Mouse (Mus musculus): ENCODE results near the gene Sptssa.

Gene Sptssa

DNA sequence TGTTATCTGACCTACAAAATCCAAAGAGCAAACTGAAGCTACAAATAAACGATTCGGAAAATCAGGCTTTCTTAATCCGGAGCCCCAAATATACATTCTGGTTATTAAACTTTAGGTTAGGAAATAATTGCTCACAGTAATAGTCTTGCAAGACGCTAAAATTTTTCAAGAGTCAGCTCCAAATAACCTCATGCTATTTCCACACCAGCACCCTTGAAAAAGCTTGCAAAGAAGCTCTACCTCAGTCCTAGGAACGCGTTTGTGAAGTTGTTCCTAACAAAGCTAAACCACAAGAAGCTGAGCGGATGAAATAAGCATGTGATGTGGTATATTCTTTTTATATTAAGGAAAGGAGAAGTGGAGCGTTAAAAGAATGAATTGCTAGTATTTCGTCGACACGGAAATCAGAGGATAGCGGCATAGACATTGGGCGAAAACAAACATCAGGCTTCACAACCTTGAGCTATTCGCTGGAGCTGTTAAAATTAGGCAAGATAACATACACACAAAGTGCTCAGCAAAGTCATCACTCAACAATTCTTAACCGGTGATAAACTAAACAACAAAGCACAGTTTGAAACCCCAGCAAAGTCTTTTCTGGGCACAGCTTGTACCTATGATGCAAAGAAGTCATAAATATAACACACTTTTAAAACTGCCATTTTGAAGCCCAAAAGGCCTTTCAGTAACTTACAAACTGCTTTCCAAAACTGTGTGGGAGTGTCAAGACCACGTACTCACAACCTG is 908 bp downstream of the Sptssa start:
- no peak for DNase-seq (ENCODE audit: low spot score in 2 of 2)

DNA sequence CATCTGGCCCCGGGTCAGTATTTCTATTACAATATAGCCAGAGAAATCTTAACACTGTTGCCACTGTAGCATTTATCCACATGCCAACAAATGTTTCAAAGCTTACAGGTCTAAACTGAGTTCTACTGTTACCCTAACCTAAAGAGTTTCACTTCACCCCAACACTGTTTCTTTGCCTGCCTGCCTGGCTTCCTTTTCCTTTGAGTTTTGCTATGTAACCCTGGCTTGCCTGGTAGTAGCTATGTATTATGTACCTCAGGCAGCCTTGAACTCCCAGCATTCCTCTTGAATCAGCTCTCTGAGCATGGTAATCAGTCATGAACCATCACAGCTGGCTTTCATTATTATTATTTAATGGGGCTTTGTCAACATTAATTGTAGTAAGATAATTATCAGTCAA is 1.6 kb downstream of the Sptssa start:
- DNase-seq (ENCODE audit: low spot score in 2 of 2): no peak

DNA sequence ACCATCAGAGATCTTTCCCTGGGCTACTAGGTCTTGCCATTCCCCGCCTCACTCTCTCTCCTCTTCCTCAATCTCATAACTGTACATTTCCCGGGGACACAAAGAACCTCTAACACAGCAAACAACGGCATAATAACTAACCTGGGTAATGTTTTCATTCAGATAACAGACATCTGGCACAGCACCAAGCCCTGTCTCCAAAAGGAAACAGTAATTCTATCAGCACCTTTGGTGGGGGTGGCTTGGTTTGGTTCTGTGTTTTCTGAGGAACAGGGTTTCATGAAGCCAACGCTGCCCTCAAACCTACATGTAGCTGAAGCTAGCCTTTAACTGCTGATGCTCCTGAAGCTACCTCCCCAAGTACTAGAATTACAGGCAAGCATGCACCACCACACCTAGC is 2.2 kb downstream of the Sptssa start:
- no peak for DNase-seq (ENCODE audit: low spot score in 2 of 2)

DNA sequence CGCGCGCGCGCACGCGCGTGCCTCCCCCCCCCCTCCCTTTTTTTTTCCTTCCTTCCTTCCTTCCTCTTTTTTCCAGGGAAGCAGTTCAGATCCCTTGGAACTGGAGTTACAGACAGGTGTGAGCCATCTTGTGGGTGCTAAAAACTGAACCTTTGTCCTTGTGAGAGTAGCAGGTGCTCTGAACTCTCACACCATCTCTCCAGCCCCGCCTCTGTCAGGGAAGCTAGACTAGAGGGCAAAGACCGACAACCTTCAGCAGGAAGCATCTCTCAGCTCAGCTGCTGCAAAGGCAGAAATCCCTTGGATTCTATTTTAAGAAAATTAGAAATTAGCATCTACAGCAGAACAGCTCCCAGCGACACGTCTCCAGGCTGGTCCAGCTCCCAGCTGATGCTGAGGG is 4.0 kb downstream of the Sptssa start:
- DNase-seq (ENCODE audit: low spot score in 2 of 2): no peak

DNA sequence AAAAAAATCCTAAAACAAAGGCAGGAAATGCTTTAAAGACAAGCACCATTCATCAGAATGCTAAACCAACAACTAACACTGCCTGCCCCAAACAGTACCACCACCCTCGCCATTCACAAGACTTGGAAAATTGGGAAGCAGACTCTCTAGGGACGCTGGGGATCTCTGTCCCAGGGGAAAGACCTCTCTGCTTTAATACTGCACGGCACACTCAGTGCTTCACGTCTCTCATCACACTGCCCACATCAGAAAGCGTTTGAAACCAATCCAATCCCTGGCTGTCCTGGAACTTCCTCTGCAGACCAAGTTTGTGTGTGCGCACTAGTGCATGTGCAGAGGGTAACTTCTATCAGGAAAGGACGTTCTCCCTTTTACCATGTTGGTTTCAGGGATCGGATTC is 4.6 kb downstream of the Sptssa start:
- DNase-seq (ENCODE audit: low spot score in 2 of 2): no peak

DNA sequence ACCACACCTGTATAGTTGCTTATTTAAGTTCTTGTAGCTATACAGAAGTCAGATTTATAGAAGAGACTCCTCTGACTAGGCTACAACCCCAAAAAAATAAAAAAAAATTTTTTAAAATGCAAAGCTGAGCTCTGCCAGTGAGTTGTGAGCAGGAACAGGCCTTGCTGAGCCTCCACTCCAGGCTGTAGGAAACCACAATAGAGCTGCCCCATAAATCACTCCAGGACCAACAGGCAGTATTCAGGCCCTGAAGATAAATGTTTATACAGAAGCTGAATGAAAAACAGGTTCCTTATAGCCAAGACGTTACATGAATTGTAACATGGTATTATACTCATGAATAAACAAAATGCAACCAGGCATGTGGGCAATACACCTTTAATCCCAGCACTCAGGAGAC is 5.2 kb downstream of the Sptssa start:
- no peak for DNase-seq (ENCODE audit: low spot score in 2 of 2)

DNA sequence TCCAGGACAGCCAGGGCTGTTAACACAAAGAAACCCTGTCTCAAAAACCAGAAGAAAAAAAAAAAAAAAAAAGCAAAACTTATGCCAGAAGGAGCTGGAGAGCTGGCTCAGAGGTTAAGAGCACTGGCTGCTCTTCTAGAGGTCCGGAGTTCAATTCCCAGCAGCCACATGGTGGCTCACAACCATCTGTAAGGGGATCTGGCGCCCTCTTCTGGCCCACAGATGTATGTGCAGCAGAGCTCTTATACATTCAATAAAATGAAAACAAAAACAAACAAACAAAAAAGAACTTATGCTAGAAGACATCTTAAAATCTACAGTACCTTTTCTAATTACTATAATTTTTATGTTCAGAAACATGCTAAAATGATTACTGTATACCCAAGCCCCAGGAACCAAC is 11.4 kb downstream of the Sptssa start:
- no peak for DNase-seq (ENCODE audit: low spot score in 2 of 2)

DNA sequence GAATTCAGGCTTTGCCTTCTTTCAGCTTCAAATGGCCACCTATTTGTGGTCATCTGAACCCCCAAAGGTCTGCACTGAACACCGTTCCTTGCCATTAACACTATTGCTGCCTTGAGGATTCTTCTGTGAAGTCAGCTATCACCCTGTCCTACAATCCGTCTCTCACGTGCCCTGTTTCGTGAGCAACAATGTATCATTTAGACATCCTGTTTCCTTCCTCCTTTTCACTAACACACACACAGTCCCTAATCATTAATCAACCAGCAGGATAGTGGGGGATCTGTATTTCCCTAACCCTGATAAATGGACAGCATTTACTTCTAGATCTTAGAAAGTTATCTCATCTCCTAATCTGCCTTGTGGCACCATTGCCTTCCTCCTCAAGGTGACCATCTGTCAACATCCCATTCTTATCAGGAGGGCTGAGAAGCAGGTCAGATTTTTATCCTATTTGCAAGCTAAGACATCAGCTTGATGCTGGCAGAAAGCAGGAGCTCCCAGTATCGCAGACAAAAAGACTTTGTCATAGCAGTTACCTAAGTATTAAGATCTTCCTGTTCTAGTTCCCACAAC is 13.0 kb downstream of the Sptssa start:
- DNase-seq (ENCODE audit: low spot score in 2 of 2): no peak

DNA sequence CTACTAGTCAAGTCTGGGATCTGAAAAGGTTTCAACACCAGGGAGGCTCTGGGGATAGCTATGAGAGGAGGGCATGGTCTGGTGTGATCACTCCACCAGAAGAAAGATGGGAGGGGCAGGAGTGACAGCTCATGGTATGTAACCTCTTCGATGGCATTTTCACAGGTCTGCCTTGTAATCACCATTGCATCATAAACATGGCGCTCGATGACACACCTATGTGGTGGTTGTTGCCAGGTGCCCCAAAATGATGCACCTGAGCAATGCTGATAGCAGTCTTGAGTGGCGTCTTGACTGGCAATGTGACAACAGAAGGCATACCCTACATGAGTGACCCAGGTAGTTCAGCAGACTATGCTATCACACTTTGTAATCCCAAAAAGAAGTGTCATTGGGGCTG is 15.0 kb downstream of the Sptssa start:
- no peak for DNase-seq (ENCODE audit: low spot score in 2 of 2)

DNA sequence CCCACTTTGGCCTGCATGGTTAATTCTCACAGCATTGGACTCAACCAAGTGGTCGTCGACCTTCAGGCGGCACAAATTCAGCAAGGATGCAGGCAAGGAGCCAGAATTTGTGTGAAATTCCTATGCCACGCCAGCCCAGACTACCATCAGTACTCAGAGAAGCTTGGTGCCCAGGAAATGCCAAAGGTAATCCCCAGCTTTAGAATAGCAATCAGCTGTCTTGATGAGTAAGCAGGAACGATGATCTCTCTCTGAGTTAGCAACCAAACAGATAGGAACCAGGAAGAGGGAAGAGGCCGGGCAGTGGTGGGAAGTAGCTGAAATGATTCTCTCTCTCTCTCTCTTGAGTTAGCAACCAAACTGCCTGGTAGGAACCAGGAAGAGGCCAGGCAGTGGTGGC is 16.1 kb downstream of the Sptssa start:
- DNase-seq (ENCODE audit: low spot score in 2 of 2): no peak

DNA sequence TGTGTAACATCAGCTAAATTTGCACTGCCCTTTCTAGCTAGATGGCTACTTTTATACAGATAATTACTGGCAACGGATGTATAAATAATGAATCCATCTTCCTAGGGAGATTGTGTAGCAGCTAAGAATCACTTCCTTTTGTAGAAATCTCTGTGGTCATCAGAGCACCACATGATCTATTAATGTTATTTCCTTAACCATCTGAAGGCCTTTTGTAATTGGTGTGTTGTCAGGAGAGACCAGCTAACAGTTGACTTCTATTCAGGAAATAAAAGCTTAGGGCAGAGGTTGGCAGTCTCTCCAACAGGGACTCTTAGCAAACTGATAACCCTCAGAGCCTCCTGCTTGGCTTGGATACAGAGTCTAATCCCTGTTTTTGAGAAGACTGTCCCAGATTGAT is 19.3 kb downstream of the Sptssa start:
- DNase-seq (ENCODE audit: low spot score in 2 of 2): no peak

DNA sequence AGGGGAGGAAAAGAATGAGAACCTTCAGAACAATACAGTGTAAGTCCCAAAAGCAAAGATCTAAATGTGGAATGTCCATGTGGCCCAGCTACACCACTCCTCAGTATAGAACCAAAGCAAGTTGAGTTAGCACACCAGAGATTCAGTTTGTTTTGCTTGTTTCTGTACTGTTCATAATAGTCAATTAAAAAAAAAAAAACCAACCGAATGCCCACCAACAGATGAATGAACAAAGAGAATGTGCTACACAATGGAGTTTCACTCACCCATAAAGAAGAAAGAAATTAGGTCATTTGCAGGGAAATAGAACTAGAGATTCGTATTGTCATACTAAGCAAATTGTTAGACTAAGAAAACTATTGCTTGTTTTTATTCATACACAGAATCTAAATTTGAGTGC is 24.2 kb downstream of the Sptssa start:
- no peak for DNase-seq (ENCODE audit: low spot score in 2 of 2)

DNA sequence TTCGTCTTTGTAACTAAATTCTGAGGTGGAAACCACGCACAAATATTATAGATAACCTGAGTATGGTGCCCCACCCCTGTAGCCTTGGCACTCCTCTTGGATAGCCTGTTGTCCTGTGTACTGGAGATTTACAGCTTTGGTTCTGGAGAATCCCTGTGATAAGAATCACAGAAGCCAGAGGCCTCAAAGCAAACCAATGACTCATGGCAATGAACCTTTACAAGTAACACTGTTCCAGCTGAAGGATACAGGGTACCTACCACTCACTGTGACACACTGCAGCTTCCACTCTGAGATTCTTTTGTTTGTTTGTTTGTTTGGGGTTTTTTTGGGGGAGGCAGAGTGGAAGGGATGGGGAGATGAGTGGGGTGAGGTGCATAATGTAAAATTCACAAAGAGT is 34.4 kb downstream of the Sptssa start:
- DNase-seq (ENCODE audit: low spot score in 2 of 2): no peak

DNA sequence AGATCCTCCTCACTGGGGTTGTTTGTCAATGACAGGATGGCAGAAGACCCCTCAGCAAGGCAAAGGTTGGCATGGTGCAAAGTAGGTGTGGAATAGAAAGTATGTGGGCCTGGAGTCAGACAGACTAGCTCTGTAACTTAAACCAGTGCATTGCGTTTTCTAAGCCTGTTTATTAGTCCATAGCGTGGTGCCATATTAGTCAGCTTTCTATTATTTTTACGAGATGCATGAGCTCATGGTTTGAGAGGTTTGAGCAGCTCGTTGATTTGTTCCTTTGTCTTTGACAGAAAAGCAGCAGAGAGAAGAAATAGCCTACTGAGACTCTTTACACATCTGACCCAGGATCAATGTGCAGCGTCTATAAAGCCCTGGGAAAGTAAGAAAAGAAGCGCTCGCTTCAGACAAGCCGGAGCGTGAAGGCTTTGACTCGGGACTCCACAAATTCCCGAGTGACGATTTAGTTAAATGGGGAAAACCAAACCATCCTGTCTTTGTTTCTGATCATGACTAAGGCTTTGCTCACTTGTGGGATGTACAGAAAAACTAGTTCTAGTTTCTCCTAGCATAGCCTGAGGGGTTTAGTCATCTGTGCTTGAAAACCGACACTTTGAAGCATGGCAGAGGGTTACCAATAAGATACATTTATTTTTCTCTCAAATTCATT is 36.2 kb downstream of the Sptssa start:
- no peak for DNase-seq (ENCODE audit: low spot score in 2 of 2)

DNA sequence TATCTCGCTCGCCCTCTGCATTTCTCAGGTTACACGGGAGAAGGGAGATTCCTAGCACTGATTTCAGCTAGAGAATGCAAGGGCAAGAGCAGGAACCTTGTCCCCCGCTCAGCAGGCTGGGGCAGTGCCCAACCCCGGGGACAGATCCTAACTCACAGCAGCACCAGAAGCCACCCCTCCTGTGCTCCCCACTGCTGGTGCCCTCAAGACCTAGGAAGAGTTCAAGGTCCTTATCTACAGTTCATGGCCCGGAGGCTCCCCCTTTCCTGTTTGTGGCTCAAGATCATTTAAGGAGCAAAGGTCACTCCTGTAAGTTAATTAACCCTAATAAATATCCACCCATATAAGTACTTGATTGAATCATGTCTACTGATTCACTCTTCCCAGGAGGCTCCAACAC is 47.4 kb downstream of the Sptssa start:
- no peak for DNase-seq (ENCODE audit: low spot score in 2 of 2)

DNA sequence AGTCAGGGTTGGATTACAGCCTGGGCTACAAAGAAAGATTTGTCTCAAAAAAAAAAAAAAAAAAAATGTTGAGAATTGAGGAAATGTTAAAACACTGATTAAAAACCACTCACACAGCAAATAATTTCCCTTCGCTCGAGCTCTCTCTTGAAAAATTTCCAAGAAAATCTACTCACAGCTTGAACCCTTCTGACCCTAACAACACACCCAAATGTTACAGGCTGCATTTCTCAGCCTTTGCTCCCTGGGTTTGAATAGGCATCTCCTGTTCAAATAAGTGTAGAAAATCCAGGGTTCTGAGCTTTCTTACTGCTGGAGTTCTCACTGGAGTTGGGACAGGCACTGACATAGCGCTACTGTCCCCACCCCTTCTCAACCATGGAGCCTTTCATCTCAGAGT is 51.2 kb downstream of the Sptssa start:
- no peak for DNase-seq (ENCODE audit: low spot score in 2 of 2)

DNA sequence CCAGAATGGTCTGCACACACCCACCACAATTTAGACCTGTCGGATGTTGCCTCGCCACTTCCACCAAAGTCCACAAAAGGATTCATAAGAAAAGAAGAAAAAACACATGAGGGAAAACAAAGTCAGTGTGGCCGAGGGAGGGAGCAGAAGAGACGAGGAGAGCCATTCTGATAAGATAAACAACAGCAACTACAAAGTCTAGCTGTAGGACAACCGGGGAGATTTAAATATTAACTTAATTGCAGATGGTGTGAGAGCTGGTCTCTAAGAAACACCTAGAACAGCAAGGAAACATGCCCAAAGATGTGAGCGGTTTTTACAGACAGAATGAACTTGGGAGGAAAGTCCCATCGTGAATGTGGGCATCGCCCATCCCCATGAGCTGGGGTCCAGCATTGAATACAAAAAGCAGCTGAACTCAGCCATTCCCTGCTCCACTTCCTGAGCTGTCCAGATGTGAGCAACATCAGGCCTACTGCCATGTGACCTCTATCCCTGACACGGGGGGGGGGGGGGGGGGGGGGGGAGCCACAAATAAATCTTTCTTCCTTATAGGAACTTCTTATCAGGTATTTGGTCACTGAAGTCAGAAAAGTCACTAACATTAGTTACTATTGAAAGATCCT is 52.7 kb downstream of the Sptssa start:
- no peak for DNase-seq (ENCODE audit: low spot score in 2 of 2)

DNA sequence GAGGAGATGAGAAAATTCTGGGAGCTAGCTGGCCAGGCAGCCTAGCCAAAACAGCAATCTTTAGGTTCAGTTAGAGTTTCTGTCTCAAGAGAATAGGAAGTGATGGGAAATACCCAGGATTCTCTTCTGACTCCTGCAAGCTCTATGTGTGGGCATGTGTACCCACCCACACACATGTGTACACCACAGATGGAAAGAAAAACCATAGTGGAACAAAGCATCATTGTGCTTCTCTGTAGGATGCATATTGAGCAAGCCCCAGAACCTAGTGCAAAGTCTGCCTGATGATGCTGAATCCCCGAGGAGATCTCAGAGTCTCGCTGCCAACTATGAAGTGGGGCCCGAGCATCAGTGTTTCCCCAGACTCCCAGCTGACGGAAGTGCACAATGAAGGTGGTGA is 55.9 kb downstream of the Sptssa start:
- DNase-seq (ENCODE audit: low spot score in 2 of 2): peak; percentile 7 to 9

DNA sequence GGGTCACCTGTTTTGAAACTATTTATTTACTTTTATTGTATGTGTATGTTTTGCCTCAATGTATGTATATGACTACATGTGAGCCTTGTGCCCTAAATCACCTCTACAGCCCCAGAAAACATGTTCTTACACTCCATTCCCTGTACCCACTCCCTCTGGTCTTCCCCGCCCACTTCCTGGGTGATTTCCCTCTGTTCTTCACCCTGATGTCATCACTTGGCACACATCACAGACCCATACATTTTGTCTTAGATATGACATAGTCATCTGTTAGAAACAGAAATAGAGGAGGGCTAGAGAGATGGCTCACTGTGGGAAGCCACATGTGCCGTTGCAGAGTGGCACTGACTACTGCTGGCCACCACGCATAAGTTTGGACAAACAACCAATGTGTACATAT is 58.0 kb downstream of the Sptssa start:
- DNase-seq (ENCODE audit: low spot score in 2 of 2): no peak

DNA sequence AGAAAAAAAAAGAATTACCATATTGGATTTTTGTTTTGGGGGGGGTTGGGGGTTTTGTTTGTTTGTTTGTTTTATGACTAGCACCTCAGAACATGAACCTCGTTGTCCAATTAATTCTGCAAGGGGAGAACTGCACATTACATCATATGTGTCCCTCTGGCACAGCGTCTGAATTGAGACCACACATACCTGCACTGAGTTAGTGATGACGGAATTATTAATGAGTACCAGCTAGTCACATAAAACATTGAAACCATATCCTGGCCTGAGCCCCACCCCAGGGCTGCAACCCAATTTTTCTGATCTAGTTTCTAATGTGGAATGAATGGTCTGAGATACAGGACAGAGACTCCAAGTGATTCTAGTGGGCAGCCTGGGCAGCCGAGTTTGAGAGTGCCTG is 59.7 kb downstream of the Sptssa start:
- DNase-seq (ENCODE audit: low spot score in 2 of 2): no peak
